Mouse (Mus musculus) liver, embryonic 13.5 days (tissue): ENCODE results near the gene Sod3. TPM values are rescaled to one million over a fixed set of nuclear protein-coding genes. Genes with fewer than 3 reads are reported as not detected.

Experiments
- ATAC-seq: fragments of 200-750 bp; cut with Nextera tagmentation; 2 replicates; pipeline ENCODE4 v1.8.0; 2017; ENCODE audit warnings: low read depth, mild to moderate bottlenecking, moderate number of reproducible peaks, moderate library complexity
- DNase-seq: peaks from one replicate; pipeline ENCODE4 v3.0.0; 2022
- H3K27ac ChIP-seq: fragments of 300-500 bp; sonication (generic); 2 replicates; pipeline ENCODE4 v1.5.1; 2015; ENCODE audit warnings: moderate library complexity, mild to moderate bottlenecking, inconsistent platforms
- H3K27me3 ChIP-seq: fragments of 300-500 bp; sonication (generic); 2 replicates; pipeline ENCODE4 v1.6.1; 2015; ENCODE audit warnings: mild to moderate bottlenecking, inconsistent platforms
- H3K36me3 ChIP-seq: fragments of 300-500 bp; sonication (generic); 2 replicates; pipeline ENCODE4 v1.6.1; 2015; ENCODE audit warnings: mild to moderate bottlenecking, inconsistent platforms
- H3K4me1 ChIP-seq: fragments of 300-500 bp; sonication (generic); replicated peaks from 2 replicates; pipeline ENCODE4 v1.6.1; 2015; ENCODE audit warnings: inconsistent platforms
- H3K4me2 ChIP-seq: fragments of 300-500 bp; sonication (generic); 2 replicates; pipeline ENCODE4 v1.6.1; 2015; ENCODE audit warnings: inconsistent platforms, mild to moderate bottlenecking, moderate library complexity
- H3K4me3 ChIP-seq: fragments of 300-500 bp; sonication (generic); replicated peaks from 2 replicates; pipeline ENCODE4 v1.5.1; 2015; ENCODE audit warnings: mild to moderate bottlenecking, inconsistent platforms
- H3K9ac ChIP-seq: fragments of 300-500 bp; sonication (generic); 2 replicates; pipeline ENCODE4 v1.6.1; 2015; ENCODE audit warnings: mild to moderate bottlenecking, inconsistent platforms
- H3K9me3 ChIP-seq: fragments of 300-500 bp; sonication (generic); replicated peaks from 2 replicates; pipeline ENCODE4 v1.6.1; 2016; ENCODE audit warnings: inconsistent platforms
- WGBS: fragments of 180-500 bp; shearing (Covaris S2); methylation state at CpG from one replicate; pipeline ENCODE4 v1.1.7; 2015; ENCODE audit not compliant: insufficient replicate concordance; 5-methylcytosine and 5-hydroxymethylcytosine counted together
- polyA plus RNA-seq: library from polyadenylated mRNA; unstranded; fragments of >200 nt; fragmentation: Nextera tagmentation; extraction: Ambion mirVana; gene quantifications from 2 replicates; pipeline ENCODE4 v1.2.1, GENCODE M21; 2015

Sod3 gene
- polyA plus RNA-seq, 1 experiment from 2014 or later: 3.3 TPM

- ATAC-seq (no peak), DNase-seq (no peak)
- no peaks in the 10 kb centered on the region for H3K27me3 ChIP-seq
- WGBS: 68% methylated on average over 5 of the region's 5 CpGs
- H3K4me1 ChIP-seq: no peaks in the 10 kb centered on the region
- no peaks in the 10 kb centered on the region for H3K36me3 ChIP-seq
- no peak overlapping the region for H3K4me3 ChIP-seq
- no peaks in the 10 kb centered on the region for H3K9me3 ChIP-seq
- no peak overlapping the region for H3K4me2 ChIP-seq
- no peak overlapping the region for H3K27ac ChIP-seq
- no peak overlapping the region for H3K9ac ChIP-seq
These were observed 20.2 kb downstream of the Sod3 start for GRCm38 (mm10) chr5:52383748-52384147.

GRCm38 (mm10) chr5:52386016-52386415 is 22.4 kb downstream of the Sod3 start:
- Histone ChIP-seq H3K9me3 (no peaks in the 10 kb centered on the region), H3K9ac (no peak overlapping the region), H3K4me1 (no peaks in the 10 kb centered on the region), H3K27me3 (no peaks in the 10 kb centered on the region), H3K27ac (no peak overlapping the region), H3K4me2 (no peak overlapping the region), H3K36me3 (no peaks in the 10 kb centered on the region), H3K4me3 (no peak overlapping the region)
- 49% methylated on average over 2 of the region's 2 CpGs for WGBS
- DNase-seq: no peak
- ATAC-seq: no peak

GRCm38 (mm10) chr5:52388092-52388749 is 24.6 kb downstream of the Sod3 start:
- 52% methylated on average over 7 of the region's 7 CpGs for WGBS
- H3K9me3 ChIP-seq: no peaks in the 10 kb centered on the region
- ATAC-seq: no peak

GRCm38 (mm10) chr5:52390381-52390780 is 26.8 kb downstream of the Sod3 start:
- no peaks in the 10 kb centered on the region for H3K4me1 ChIP-seq
- no peaks in the 10 kb centered on the region for H3K9me3 ChIP-seq
- H3K9ac ChIP-seq: no peak overlapping the region
- WGBS: 53% methylated on average over 6 of the region's 6 CpGs
- DNase-seq: no peak
- ATAC-seq: no peak
- no peak overlapping the region for H3K27ac ChIP-seq
- no peak overlapping the region for H3K4me3 ChIP-seq
- no peaks in the 10 kb centered on the region for H3K36me3 ChIP-seq
- H3K27me3 ChIP-seq: no peaks in the 10 kb centered on the region
- H3K4me2 ChIP-seq: no peak overlapping the region

More at GRCm38 (mm10) chr5:52388092-52388749, 24.6 kb downstream of the Sod3 start:
- H3K9ac ChIP-seq: no peak overlapping the region
- no peak overlapping the region for H3K4me2 ChIP-seq
- DNase-seq: no peak
- no peak overlapping the region for H3K27ac ChIP-seq
- H3K4me3 ChIP-seq: no peak overlapping the region
- H3K4me1 ChIP-seq: no peaks in the 10 kb centered on the region
- no peaks in the 10 kb centered on the region for H3K27me3 ChIP-seq
- no peaks in the 10 kb centered on the region for H3K36me3 ChIP-seq

GRCm38 (mm10) chr5:52391471-52391870 is 27.9 kb downstream of the Sod3 start:
- 82% methylated on average over 16 of the region's 16 CpGs for WGBS
- ATAC-seq: no peak

GRCm38 (mm10) chr5:52393756-52394155 is 30.2 kb downstream of the Sod3 start:
- DNase-seq: no peak
- Histone ChIP-seq H3K4me1 (no peaks in the 10 kb centered on the region), H3K9ac (no peak overlapping the region), H3K4me3 (no peak overlapping the region), H3K36me3 (no peaks in the 10 kb centered on the region), H3K9me3 (no peaks in the 10 kb centered on the region), H3K27ac (no peak overlapping the region), H3K27me3 (no peaks in the 10 kb centered on the region), H3K4me2 (no peak overlapping the region)
- no peak for ATAC-seq
- 60% methylated on average over 4 of the region's 4 CpGs for WGBS

More at GRCm38 (mm10) chr5:52391471-52391870, 27.9 kb downstream of the Sod3 start:
- Histone ChIP-seq H3K9ac (no peak overlapping the region), H3K9me3 (no peaks in the 10 kb centered on the region), H3K4me1 (no peaks in the 10 kb centered on the region), H3K4me3 (no peak overlapping the region), H3K27ac (no peak overlapping the region), H3K4me2 (no peak overlapping the region), H3K36me3 (no peaks in the 10 kb centered on the region), H3K27me3 (no peaks in the 10 kb centered on the region)
- no peak for DNase-seq

- Histone ChIP-seq H3K36me3 (no peaks in the 10 kb centered on the region), H3K27ac (no peak overlapping the region), H3K9ac (no peak overlapping the region), H3K4me3 (no peak overlapping the region), H3K27me3 (no peaks in the 10 kb centered on the region), H3K4me2 (no peak overlapping the region), H3K4me1 (no peaks in the 10 kb centered on the region), H3K9me3 (no peaks in the 10 kb centered on the region)
- WGBS: 71% methylated on average over 8 of the region's 8 CpGs
- DNase-seq: no peak
- no peak for ATAC-seq
These were observed 40.8 kb downstream of the Sod3 start for GRCm38 (mm10) chr5:52404373-52404772.

GRCm38 (mm10) chr5:52408668-52409315 is 45.2 kb downstream of the Sod3 start:
- no peak overlapping the region for H3K27ac ChIP-seq
- no peaks in the 10 kb centered on the region for H3K9me3 ChIP-seq
- no peak overlapping the region for H3K4me2 ChIP-seq
- ATAC-seq (no peak), DNase-seq (no peak)
- H3K4me1 ChIP-seq: no peaks in the 10 kb centered on the region
- 52% methylated on average over 7 of the region's 7 CpGs for WGBS
- H3K4me3 ChIP-seq: no peak overlapping the region
- H3K36me3 ChIP-seq: no peaks in the 10 kb centered on the region
- no peak overlapping the region for H3K9ac ChIP-seq
- H3K27me3 ChIP-seq: no peaks in the 10 kb centered on the region

GRCm38 (mm10) chr5:52410197-52410596 is 46.6 kb downstream of the Sod3 start:
- Histone ChIP-seq H3K4me2 (no peak overlapping the region), H3K27ac (no peak overlapping the region), H3K4me1 (no peaks in the 10 kb centered on the region), H3K36me3 (no peaks in the 10 kb centered on the region), H3K9ac (no peak overlapping the region), H3K4me3 (no peak overlapping the region), H3K9me3 (no peaks in the 10 kb centered on the region), H3K27me3 (no peaks in the 10 kb centered on the region)
- 80% methylated on average over 12 of the region's 12 CpGs for WGBS
- no peak for ATAC-seq
- no peak for DNase-seq

- Histone ChIP-seq H3K36me3 (no peaks in the 10 kb centered on the region), H3K27ac (no peak overlapping the region), H3K4me3 (no peak overlapping the region), H3K9ac (no peak overlapping the region), H3K9me3 (no peaks in the 10 kb centered on the region), H3K4me1 (no peaks in the 10 kb centered on the region), H3K27me3 (no peaks in the 10 kb centered on the region), H3K4me2 (no peak overlapping the region)
- WGBS: 42% methylated on average over 3 of the region's 3 CpGs
- ATAC-seq (no peak), DNase-seq (no peak)
These were observed 48.0 kb downstream of the Sod3 start for GRCm38 (mm10) chr5:52411567-52411966.

- WGBS: 73% methylated on average over 1 of the region's 1 CpGs
- Histone ChIP-seq H3K27me3 (no peaks in the 10 kb centered on the region), H3K36me3 (no peaks in the 10 kb centered on the region), H3K4me1 (no peaks in the 10 kb centered on the region), H3K27ac (no peak overlapping the region), H3K4me3 (no peak overlapping the region), H3K9ac (no peak overlapping the region), H3K9me3 (no peaks in the 10 kb centered on the region), H3K4me2 (no peak overlapping the region)
- ATAC-seq (no peak), DNase-seq (no peak)
These were observed 51.6 kb downstream of the Sod3 start for GRCm38 (mm10) chr5:52415193-52415592.

- Histone ChIP-seq H3K36me3 (no peaks in the 10 kb centered on the region), H3K4me3 (no peak overlapping the region), H3K9me3 (no peaks in the 10 kb centered on the region), H3K27ac (no peak overlapping the region), H3K27me3 (no peaks in the 10 kb centered on the region), H3K4me2 (no peak overlapping the region), H3K9ac (no peak overlapping the region), H3K4me1 (no peaks in the 10 kb centered on the region)
- no peak for ATAC-seq
- no peak for DNase-seq
- WGBS: 60% methylated on average over 6 of the region's 6 CpGs
These were observed 52.3 kb downstream of the Sod3 start for GRCm38 (mm10) chr5:52415917-52416316.
